Mouse (Mus musculus) embryo, embryonic 11 days (tissue): Measurements from ENCODE around the gene Pyroxd2.
A peak's percentile ranks its signal among the peaks of the same experiment; 100 is the strongest.
"Not testable (repeated sequence)": the region's sequence is repeated elsewhere in the genome, so short reads cannot be mapped to it uniquely, and the experiment has no call there.

Source experiments
- DNase-seq: peaks from one replicate; pipeline ENCODE4 v3.0.0-alpha.2; 2015

The Pyroxd2 gene

DNA sequence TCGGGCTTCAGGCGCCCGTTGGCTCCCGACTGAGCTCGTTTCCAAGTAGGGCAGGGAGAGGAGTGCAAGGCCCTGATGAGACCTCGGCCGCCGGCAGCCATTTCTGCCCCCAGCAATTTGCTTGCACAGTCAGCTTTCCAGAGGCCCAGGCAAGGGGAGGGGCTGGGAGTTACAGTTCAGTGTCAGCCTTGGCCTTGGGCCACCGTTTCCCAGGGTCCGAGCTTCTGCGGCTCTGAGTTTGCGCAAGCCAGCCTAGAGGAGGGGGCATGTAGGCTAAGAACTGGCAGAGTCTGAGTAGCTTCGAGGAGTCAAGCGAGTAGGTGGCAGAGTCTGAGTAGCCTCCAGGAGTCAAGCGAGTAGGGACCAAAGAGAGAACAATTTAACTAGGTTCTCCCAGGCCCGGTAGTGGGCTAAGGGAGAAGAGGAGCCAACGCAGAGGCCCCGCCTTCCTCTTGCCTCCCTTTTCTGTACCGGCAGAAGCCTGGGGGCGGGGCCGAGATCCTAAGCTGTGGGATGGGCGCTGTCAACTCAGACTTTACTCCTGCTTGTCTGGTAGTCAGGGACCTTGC is at the start of gene Pyroxd2:
Pyroxd2 (minus strand) TSS at position 413 of the 569 bp plus-strand sequence.
- peak; percentile 89 for DNase-seq

DNA sequence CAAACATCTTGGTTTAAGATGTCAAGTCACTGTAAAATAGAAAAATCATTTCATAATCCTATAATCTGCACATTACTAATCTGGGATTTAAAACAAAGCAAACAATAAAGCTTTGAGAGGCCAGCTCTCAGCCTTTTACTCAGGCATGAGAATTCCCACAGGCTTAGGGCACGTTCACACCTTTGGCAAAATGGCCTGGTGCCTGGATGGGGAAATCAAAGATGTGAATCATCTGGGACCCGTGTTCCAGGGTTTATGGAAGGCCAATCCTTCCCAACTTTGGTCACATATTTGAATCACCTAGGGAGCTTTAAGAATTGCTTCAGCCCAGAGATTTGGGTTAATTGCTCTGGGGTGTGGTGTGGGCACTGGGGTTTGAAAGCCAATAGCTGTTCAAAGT is 45.3 kb upstream of the Pyroxd2 start:
- DNase-seq: no peak

DNA sequence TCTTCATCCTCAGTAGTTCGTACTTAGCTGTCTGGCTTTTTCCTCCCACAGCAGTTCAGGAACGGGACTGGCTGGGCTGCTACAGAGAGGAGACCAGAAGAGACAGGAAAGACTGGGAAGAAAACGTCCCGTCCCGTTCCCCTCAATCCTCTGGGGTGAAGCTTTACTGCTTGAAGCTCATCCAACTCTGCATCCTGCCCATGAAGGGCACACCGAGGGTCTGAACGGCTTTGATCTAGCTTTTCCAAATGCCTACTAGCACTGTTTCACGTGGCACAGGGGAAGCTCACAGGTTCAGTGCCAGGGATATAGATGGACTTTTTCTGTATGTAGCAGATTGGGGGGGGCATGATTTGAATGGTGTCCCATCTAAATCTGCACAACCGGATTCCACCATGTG is 43.2 kb upstream of the Pyroxd2 start:
- no peak for DNase-seq

DNA sequence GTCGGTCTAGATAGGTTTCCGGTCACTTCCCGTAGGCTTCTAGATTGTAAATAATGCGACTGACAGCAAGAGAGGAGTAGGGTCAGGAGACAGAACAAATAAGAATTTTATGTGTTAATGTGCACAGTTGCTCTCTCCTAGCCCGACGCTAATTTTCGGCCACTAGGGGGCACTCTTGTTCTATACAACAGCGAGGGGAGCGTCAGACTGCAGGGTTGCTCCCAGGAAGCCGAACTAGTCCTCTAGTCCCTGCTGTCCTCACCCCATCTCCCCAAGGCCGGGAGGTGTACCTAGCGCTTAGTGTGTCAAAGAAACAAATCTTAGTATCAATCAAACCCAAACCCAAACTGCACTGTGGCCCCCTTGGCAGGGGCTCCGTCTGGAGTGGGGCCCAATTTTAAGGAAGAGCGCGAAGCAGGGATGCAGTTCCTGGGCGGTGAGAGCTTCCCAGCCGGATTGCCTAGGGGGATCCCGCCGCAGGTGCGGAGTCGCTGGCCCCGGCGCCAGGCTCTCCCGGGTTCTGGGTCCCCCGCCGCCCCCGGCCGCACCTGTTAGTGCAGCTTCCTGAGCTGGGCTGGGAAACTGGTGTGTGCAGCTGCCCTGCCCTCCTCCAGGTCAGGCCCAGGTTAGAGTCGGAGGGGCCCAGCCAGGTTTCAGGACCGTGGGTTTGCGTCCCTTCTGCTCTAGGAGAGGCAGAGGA is 42.5 kb upstream of the Pyroxd2 start:
- peak; percentile 93 for DNase-seq

DNA sequence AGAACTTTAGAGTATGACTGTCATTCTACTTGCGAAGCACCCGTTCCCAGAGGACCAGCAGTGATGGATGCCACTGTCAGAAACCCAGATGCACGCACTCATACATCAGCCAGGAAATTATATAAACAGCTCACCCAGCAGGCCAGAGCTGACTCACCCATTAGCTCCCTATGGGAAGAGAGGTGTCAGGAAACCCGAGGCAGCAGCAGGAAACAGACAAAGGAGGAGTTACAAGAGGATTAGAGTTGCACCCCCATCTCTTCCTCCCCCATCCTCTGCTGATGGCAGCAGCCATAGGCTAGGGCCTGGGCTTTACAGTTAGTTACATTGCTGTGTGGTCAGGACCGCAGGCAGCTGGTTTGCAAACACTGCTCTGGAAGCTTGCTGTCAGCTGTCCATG is 35.7 kb upstream of the Pyroxd2 start:
- no peak for DNase-seq

DNA sequence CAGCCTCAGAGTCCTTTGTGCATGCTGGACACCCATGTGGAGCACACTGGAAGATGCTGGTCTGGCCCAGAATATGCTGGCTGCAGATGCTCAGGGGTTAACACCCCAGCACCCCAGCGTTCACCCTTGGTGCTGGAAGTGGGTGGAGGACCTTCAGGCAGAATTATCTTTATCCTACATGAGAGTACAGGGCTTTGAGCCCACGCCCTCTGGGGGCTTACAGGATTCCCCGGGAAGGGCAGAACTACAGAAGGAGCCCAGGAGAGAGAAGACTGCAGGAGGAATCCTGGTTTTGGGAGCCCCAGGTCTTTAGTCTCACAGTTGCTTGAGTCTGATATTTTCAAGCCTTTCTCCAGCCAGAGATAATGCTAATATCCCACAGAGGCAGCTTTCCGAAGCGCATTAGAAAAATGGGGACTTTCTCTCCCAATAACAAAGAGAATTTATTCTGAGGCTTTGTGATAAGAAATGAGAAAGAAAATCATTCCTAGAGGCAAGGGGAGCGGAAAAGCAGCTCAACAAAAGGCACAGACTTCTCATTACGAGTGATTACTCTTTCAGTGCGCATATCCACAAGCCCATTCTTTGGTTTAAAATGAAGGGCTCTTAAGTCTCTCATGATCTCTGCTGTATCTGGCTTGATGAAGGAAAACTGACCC is 33.1 kb upstream of the Pyroxd2 start:
- no peak for DNase-seq

DNA sequence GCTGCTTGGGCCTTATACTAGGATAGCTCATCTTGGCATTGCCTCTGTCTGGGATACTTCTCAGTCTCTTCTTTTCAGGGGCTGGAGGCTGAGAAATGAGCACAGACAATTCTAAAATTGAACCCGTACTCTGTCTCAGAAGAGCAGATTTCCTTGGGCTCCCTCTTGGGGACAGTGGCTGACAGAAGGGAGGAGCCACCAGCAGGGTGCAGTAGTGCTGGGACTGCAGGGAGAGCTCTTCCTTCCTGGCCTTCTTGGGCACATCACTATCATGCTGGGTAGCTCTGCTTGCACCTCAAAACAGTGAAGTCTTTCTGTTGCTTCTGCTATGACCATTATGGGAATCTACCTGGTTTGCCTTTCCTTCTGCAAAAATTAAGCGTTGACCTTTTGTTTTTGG is 32.6 kb upstream of the Pyroxd2 start:
- no peak for DNase-seq

DNA sequence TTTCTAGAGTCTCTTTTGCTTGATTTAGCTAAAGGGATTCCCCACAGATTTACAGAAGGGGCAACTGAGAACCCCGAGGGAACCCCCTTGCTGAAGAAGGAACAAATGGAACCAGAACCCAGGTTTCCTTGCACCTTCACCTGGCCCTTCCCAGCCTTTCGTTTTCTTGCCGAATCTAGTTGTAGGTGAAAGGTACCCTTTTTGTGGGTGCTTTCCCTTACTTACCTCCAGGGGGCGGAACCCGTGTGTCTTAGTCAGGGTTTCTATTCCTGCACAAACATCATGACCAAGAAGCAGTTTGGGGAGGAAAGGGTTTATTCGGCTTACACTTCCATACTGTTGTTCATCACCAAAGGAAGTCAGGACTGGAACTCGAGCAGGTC is 27.6 kb upstream of the Pyroxd2 start:
- not testable (repeated sequence) for DNase-seq

DNA sequence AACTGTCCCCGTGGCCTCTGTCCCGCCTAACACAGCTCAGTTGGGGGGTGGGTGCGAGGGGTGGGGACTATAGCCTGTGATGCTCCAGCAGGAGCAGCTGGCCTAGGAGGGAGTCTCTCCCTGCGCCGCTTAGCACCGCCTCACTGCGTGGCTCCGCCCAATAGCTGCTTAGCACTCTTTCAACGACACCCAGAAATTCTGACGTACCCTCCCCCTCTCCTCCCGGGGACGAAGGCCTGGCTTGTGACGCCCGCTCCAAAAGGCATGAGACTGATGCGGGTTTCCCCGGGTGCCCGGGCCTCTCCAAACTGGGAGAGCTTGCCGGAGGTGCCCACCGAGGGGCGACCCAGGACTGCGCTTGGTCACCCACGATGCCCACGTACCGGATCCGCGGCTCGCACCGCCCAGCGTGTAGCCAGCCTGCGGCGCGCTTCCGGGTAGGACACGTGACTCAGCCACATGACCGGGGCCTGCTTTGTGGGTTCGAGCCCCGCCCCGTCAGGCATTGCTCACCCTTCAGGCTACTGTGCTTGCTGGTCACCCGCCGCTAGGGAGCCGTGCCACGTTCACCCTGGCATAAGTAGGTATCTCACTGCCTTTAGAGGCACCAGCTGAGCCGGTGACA is 27.1 kb upstream of the Pyroxd2 start, which contains the start of gene Hps1:
Hps1 (minus strand) TSS at position 448 of the 625 bp plus-strand sequence.
- peak; percentile 95 for DNase-seq

DNA sequence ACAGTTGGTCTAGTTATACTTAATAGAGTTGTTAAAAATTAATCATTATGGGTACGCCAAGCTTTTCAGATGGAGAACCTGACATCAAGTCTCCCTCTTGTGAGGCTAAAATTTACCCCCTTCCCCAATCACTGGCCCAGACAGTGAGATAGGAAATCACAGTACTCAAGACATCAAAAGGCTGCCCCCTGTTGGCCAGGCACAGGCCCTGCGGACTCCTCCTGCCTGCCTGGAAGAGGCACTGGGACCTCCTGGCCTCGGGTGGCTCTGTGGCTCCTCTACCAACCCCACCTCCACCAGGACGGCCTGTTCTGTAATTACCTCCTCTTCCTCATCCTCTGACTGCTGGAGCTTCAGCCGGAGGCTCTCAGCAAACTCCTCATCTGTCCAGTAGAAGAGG is 25.2 kb upstream of the Pyroxd2 start:
- no peak for DNase-seq

DNA sequence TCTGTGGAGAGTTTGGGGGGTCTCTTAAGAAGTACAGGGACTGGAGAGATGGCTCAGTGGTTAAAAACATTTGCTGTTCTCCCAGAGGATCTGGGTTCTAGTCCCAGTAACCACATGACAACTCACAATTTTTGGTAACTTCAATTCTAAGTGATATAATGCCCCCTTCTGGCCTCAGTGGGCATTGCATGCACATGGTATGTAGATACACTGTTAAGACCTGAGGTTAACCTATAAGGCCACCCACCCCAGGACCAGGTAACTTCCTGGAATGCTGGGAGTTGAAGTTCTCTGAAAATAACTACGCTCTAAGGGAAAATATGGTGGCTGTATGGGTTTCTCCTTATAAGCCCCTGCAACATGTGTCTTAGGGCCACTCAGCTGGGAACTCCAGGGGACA is 24.2 kb upstream of the Pyroxd2 start:
- no peak for DNase-seq

DNA sequence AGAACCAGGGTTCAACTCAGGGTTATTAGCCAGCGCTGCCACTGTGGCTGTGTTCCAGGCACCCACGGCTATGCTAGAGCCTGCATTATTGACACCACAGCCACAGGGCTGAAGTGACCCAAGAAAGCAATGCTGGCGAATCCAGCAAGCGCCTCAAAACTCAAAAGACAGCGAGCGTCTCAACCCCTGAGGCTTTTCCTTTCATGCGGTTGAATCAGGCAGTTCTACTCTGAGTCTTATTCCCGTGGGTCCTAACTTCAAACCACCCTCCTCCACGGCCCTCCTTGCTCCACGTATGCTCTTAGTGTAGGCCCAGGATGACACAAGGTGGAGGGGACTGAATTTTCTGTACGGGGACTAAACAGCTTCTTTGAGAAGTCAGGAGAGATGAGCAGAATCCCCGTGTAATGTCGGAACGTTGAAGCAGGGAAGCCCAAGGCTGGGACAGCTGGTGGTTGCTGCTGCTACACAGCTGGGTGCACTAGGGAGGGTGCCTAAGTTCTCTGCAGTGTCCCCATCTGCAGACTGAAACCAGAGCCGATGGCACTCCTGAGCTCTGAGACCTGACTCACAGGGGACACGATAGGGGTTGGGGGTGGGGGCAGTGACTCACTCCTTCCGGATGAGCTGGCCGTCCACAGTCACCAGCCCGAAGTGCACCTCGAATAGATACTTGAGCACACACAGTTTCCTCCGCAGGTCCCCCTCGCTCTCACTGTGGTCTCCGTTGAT is 17.7 kb upstream of the Pyroxd2 start:
- DNase-seq: no peak

DNA sequence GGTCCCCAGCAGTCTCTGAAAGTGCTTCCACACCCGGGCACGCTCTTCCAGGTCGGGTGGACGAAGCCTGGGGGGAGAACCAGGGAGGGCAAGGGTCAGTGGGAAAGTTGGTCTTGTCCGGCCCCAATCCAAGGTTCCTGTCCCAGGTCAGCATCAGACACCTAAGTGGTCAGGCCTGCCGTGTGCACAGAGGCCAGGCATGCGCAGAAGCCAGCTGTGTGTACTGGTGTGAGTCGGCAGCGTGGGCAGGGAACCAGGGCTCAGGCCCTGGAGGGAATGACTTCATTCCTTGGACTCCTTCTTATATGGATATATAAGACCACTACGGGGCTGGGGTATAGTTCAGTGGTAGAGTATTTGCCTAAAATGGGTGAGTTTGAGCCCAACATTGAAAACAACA is 17.1 kb upstream of the Pyroxd2 start:
- DNase-seq: no peak

DNA sequence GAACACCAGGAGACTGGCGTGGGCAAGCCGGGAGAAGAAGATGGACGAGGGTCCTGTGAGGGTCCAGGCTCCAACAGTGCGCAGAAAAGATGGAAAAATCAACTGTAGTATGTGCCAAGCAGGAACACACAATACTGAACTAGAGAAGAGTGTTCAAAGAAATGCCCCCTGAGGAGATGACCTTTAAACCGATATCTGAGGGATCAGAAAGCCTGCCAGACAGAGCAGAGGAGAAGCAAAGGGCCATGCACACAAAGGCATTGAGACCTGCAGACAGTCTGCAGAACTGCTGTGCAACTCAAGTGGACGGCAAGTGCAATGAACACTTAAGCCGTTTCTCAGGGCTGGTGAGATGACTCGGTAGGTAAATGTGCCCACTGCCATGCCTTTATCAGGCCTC is 14.8 kb upstream of the Pyroxd2 start:
- no peak for DNase-seq

DNA sequence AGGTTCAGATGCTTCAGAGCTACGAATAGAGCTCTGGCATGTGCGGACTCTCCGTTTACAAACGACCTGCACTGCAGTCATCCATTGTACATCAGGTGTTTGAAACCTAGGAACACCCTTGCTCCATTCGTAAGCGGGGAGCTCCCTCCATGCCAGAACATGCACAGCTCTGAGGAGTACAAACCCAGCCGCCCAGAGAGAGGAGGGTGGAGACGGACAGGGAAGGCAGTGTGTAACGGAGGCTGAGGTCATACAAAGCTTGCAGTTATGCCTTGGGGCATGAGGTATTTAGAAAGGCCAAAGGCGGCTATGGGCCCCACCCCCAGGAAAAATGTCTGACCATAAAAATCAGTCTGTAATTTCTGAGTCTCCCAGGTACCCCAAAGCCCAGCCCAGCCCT is 11.8 kb upstream of the Pyroxd2 start:
- no peak for DNase-seq

DNA sequence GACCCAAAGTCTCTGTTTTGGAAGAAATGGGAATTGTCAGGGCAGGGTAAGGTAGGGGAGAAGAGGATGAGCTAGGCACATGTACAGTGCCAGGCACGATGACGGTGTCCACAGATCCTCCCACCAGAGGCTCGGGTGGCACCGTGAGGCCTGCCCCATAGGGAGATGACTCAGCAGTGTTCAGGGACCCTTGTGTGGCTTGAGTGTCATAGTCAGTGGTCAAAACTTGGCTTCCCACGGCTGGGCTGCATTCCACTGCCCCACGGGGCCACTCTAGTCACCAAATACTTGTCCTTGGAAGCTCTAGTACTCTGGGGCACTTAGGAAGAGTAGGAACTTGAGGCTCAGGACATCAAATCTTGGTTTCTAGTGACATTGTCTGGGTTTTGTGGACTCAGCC is 4.1 kb upstream of the Pyroxd2 start:
- no peak for DNase-seq

DNA sequence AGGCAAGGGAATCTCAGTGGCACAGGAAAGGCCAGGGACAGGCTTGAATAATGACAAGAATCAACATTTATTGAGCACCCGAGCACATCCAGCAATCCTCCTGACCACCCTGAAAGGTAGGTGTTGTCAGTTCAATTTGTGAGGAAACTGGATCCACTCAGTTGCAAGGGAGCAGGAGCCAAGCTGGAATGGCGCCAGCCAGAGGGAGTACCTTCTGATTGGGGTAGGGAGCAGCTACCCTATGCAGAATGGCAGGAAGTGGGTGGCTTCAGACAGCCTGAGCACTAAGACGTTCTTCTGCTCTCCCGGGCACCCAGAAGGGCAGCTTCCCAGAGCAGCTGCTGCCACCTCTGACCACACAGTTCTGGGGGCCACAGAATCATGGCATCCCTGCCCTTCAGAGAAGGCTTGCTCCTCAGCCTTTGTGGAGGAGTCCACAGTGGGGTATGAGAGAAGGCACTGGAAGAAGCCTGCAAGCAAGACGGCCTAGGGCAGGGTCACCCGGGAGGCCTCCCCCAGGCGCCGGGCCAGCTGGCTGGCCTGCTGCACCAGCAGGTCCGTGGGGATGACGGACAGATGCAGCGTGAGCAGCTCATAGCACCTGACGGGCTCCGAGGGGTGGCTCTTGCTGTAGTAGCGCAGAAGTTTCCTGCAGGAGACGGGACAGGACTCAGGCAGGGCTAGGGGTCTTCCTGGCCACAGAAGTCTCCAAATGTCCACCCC is 2.7 kb upstream of the Pyroxd2 start:
- no peak for DNase-seq

DNA sequence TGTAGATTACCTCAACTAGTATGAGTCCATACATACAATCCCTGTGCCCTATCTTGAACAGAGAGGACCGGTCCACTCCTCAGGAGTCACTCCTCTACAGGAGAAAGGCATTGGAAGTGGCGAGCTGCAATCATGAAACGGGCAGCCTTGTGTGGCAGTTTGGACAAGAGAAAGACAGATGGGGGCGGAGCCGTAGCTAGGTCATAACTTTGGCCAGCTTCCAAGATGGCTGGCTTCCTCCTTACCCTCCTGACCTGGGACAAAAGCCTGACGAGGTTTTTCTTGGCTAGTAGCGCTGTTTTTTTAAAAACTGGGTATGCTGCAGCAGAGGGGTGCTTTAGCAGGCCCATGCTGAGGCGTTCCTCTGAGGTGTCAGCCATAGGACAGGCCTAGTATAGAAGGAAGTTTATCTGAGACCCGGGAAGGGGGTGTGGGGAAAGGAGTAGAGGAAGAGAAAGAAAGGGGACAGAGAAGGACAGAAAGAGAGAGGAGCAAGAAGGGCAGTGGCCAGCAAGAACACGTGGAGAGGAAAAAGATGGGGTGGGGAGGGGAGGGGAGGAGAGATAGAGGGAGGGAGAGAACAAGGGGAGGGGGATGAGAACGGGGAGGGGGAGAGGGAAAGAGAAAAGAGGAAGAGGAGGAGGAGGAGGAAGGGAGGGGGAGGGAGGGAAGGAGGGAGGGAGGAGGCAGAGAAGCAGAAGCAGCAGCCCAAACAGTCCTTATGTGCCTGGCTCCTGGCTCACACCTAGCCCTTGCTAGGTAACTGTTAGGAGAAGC is 754 bp upstream of the Pyroxd2 start:
- DNase-seq: peak; percentile 68

DNA sequence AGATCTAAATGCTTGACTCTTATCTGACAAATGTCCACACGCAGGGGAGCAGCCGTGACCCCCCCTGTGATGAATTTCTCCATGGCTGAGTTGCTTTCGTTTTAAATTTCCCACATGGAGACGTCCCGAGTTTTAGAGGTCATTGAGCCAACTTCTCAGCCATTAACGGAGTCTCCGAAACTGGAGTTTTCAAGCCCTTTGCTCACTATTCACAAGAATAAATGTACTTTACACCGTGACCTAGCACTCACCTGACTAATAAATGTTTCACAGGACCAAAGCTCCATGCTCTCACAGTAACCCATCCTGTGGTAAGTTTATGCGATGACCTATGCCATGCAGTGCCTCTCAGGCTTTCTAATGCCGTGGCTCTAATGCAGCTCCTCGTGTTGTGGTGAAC is 2.4 kb downstream of the Pyroxd2 start:
- DNase-seq: no peak

DNA sequence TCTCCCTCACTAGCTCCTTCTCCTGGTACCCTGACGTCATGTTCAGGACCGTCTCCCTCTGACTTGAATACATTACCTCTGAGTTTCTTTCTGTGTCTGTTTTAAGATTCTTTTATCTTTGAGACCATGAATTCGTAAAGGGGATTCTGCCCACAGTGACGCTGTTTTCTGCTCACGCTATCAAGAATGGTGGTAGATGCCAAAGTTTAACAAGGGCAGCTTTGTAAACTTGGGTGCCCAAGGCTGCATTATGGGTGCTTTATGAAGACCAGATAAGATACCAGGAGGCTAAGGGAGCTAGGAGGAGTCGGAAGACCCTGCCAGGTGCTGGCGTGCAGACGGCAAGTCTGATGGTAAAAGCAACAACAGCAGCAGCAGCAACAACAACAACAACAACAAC is 5.9 kb downstream of the Pyroxd2 start:
- DNase-seq: no peak

DNA sequence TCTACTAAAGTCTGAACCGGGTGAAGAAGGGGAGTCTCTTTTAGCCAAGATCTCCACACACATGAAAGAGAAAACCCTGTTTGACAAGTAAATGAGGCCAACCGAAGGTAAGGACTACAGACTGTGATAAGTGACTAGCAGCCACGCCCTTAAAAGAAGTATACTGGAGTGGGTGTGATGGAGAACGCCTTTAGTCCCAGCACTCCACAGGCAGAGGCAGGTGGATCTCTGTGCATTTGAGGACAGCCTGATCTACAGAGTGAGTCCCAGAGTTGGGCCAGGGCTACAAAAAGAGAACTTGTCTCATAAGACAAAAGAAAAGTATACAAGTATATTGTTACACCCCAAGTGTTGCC is 6.7 kb downstream of the Pyroxd2 start:
- no peak for DNase-seq
